Mouse (Mus musculus) T-cell, adult 2 months (primary cell): ENCODE measurements around the gene Adk.

Experiments used
- DNase-seq: peaks from one replicate; pipeline ENCODE4 v3.0.0; 2022; ENCODE audit warnings: low spot score

Adk gene

DNA sequence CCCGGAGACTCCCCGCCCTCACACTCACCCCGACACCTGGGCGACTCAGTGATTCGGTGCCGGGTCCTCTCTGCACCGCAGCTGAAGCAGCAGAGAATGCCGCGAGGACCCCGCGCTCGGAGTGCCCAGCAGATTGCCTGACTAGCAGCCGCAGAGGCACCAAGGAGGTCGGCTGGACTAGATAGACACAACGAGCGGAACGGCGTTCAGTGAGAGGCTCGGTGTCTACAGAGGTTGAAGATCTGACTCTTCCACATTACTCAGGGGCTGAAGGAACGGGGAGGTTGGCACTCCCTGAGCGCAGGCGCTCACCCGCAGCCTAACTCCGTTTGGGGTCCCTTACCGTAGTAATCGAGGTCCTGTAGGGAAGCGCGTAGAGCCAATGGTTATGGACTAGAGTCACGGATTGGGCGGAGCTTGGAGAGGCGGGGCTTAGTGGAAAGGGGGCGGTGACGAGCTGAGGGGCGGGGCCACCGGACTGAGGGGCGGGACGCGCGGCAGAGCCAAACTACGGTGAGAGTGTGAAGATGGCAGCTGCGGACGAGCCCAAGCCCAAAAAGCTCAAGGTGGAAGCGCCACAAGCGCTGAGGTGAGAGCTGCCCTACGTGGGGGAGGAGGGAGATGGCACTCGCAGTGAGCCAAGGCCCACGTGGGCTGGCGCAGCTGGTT is at the start of gene Adk, which contains the start of gene Ap3m1:
Gene Adk (plus strand): TSS at position 463 of the 669 bp plus-strand sequence.
Gene Ap3m1 (minus strand): TSS at position 397 of the 669 bp plus-strand sequence.
- peak; percentile 94 for DNase-seq

DNA sequence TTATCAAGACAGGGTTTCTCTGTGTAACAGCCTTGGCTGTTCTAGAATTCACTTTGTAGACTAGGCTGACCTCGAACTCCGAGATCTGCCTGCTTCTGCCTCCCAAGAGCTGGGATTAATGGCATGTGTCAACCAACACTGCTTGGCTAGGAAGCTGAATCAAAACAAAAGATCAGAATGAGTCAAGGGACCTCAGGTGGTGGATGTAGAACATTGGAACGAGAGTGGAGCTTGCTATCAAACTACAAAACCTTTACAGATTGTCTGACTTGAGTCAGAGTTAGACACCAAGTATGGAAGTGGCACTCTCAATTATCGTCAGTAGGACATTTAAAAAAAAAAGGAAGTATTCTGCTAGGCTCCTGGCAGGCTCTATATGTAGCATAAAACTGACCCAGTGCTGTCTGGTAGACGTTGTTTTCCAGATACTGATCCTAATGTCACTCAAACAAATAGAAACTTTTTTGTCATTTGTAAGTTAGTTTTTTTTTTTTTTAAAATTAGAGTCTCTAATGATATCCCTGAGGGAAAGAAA is 38.5 kb upstream of the Adk start:
- DNase-seq, result no peak

DNA sequence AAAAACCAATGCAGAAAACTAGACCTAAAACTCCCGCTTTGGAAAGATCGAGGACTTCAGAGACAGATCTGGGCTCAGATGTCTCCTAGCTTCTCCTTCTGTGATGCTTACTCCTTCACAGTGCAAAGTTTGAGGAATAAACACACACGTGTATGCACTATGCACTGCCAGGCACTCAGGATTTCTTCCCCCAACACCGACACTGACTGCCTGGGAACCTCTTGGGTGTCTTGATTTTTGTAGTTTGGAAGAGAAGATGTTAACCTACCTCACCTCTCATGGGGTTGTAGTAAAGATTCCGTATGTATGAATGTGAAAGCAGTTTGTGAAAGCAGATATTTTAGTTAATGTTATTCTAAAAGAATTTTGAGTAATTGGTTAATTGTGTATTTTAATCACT is 34.5 kb upstream of the Adk start:
- DNase-seq, result no peak

DNA sequence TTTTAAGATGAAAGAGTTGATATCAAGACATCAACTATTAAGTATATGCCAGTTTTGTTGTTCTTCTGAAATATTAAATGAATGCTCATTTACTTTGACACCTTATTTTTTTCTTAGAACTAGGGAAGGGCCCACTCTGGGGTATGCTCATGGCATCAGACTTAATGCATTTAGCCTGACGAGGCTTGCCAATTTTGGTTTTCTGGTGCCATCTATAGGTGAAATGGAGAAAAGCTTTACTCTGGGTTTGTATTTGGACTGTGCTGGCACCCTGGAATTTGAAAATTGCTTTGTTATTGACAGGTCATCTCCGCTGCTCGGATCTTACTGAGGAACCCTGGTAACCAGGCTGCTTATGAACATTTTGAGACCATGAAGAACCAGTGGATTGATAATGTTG is 33.4 kb upstream of the Adk start:
- peak; percentile 24 for DNase-seq

DNA sequence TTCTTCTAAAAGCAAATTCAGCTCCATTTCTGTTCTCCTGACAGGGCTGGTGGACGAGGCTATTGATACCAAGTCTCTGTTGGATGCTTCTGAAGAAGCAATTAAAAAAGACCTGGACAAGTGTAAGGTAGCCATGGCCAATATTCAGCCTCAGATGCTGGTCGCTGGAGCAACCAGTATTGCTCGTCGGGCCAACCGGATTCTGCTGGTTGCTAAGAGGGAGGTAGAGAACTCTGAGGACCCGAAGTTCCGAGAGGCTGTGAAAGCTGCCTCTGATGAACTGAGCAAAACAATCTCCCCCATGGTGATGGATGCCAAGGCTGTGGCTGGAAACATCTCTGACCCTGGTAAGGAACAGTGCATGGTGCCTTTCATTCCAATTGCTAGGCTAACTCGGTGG is 31.9 kb upstream of the Adk start:
- DNase-seq, result no peak

DNA sequence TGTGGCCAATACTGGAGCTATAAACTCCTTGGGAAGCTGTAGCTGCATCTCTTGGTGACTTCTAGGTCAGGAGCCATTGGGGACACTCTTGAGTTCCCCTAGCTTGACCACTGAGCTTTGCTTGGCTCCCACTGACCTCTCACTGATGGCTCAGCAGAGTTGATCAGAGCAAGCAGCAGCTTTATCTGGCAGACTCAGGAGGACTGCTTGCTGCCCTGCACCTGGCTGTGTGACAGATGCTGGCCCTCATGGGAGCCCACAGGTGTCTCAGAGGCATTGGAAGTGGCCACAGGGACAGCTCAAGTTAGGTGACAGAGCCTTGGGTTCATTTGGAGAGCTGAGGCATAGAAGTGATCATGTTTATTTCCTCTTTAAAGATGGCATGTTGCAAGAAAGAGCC is 24.8 kb upstream of the Adk start:
- DNase-seq, result no peak

DNA sequence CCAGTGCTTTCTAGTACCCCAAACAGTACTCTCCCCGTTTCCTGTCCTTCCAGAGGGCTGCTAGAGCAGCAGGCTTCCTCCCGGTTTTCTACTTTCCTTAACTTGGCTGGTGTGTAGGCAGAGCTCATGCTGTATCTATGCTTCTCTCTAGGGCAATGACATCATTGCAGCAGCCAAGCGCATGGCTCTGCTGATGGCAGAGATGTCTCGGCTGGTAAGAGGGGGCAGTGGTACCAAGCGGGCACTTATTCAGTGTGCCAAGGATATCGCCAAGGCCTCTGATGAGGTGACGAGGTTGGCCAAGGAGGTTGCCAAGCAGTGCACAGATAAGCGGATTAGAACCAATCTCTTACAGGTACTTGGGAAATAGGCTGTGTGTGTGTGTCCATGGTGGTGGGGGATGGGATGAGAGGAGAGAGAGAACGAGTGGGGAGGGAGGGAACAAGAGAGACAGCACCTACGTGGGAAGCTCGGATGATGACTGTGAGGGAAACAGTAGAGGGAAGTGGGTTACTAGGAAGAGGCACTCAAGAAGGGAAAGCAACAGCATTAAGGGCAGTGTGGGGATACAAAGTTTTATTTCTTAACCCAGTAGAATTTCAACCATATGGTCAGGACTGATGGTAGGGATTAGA is 23.2 kb upstream of the Adk start:
- DNase-seq, result no peak

DNA sequence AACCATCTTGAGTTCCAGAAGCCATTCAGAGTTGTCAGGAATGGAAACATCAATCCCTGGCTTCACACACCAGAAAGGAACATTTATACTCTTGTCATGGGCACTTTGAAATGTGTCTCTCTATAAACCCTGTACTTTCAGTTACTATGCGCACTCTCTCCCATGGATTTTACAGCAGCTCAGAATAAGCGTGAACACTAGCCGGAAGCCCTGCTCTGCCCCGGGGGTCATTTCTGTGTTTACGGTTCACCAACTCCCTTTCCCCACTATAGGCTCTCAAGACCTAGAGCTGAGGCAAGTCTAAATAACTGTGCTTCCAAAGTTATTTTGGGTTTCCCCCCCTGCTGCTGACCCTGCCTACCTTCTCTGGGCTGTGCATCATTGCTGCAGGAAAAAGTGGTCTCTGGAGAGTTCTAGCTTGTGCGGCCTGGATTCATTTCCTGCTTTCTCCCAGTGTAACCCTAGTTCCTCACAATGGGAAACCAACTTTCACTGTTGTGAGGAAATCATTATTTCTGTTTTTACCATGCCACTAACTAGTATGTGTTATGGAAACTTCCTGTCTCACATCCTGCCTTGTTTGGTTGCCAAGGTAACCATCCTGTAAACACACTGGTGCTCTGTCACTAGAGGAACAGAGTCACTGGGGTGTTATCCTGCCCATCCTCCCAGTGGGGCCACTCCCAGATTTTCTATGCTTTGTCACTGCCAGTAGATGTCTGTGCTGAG is 20.4 kb upstream of the Adk start:
- DNase-seq, result peak; percentile 84

DNA sequence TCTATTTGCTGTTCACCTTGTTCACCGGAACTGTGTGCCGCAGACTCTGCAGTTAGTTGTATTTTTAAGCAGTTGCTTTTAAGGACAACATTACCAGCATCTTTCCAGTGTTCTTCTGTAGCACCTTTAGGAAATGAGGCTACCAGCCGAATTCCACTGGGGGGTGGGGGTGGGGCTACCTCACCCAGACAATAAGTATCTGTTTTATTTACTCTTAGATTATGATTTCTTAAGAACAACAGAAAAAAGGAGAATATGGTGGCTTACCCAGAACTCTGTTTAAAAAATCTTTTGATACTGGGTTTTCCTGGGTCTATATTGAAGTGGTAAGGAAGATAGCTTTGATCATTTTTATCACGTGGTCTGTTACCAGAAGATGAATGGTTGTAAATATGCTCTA is 18.1 kb upstream of the Adk start:
- no peak for DNase-seq

DNA sequence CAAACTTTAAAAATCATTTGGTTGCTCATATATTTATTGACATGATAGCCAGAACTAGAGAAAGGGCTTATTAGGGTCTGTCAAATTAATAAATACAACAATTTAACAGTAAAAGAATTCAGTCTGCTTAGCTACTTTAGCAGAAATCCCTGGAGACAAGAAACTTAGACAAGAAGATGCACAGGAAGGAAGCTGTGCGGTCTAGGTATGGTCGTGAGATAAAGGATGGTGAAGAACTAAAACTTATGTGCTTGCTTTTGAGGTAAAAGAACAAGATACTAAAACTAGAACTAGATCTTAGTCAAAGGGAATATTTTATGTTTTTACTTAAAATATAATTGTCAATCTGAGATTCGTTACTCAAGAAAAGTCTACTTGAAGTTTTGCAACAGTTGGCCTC is 17.6 kb upstream of the Adk start:
- DNase-seq, result no peak

DNA sequence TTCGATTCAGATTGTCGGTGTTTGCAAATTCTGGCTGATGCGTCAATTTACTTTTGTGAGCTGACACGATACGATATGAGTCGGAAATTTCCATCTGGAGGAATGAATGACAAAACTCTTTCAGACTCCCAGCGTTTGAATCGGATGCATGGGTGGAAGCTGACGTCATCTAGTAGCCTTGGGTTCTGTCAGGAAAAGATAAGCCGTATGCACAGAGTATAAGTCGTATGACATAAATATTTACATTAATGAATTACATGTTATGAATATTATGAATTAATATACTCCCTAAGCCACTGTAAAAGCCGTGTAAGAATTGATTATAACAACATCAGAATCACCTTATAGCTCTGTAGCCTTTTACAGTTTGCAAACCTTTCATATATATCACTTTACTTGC is 13.3 kb upstream of the Adk start:
- no peak for DNase-seq

DNA sequence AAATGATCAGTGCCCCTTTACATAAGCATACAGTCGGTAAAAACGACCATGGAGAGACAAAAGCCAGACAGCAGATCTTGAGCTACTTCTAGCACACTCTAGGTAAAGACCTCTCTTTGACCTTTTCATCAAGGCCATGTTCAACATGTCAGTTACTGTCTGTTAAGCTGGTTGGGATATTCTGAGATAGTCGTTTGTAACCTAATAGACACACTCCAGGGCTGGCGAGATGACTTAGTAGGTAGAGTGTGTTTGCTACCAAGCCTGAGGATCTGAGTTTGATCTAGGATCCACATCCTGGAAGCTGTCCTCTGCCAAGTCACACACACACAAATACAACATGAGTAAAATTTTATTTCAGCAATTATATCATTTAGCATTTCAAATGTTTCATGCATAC is 12.8 kb upstream of the Adk start:
- no peak for DNase-seq

DNA sequence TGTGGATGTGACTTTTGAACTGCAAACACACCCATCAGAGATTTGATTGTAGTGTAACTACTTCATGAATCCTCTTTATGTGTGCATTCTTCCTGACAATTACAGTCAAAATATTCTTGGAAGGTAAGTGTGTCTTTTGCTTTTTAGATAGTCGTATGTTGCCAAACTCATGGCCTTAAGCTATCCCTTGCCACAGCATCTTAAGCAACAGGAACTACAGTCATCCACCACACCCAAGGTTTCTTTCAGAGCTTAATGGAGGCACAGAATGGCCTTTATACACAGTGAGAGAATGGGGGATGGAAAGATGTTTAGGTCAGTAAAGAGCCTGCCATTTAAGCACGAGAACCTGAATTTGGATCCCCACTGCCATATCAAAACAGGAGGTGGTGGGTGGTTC is 4.5 kb upstream of the Adk start:
- no peak for DNase-seq

DNA sequence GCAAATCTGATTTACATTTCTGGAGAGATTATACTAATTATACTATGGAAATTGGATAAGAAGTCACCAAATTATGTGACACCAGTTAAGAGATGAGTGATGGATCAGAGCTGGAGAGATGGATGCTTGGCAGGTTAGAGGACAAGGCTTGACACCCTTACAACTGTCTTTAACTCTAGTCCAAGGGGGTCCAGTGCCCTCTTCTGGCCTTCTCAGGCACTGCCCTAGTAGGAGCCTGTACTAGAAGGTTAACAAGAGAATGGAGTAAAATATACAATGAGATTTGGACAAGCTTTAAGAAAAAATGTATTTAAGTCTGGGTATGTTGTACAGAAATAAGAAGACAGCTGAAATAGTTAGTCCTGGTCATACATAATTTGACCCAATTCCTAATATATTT is 3.5 kb upstream of the Adk start:
- peak; percentile 73 for DNase-seq

DNA sequence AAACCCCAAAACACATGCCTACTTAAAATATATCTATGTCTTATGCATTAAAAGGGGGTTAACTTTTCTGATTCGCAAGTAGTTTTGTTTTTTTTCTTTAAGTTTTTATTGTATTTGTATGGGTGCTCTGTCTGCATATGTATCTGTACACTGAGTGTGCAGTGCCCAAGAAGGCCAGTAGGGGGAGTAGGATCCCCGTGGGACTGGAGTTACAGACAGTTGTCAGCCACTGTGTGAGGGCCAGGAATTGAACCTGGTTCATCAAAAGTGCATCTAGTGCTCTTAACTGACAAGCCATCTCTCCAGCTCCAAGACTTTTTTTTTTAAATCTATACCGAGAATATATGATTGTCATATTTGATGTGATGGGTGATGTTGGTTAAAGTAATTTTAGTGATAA is 1.6 kb upstream of the Adk start:
- peak; percentile 56 for DNase-seq

DNA sequence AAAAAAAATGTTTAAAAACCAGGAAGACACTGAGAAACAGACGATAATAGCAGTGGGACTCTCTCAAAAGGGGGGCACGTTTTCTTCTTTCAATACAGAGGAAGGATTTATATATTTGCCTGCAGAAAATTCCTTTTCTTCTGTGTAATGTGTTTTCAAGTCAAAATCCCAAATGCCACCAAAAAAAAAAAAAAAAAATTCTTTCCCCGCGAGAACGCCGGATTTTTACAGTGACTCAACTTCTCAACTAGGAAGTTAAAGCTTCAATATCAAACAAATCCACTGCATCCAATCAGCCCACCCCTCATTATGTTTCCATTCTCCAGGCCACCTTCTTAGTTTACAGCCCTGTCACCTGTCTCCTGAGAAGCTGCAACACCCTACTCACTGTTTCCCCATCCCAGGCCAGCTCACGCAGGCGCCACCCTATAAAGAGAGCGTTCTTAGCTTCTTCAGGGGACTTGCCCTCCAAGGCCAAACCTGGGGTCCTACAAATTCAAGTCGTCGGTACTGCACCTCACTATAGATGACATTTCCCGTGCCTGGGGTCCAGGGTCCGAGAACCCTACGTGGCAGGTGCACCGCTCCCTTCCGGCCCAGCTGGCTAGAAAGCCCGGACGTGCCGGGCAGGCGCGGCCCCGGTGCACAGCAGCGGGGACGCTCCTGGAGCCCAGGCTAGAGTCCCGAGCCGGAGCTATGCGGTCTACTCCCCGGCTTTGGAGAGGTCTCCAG is 828 bp upstream of the Adk start:
- DNase-seq, result no peak

DNA sequence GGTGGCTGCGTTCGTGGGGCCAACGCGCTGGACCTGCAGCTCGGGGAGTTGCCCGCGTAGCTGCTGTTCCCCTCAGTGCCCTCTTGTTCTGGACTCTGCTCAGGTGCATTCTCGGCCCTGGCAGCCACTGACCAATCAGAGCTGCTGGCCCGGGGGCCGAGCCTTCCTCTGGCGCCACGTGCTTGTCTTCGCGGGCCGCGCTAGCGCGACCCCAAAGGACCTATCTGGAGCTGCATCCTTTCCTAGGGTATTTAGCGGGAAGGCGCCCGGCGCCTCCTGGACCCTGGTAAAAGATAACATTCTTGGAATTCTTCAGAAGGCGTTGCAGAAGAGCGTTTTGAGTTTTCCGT is 382 bp downstream of the Adk start:
- DNase-seq, result no peak

DNA sequence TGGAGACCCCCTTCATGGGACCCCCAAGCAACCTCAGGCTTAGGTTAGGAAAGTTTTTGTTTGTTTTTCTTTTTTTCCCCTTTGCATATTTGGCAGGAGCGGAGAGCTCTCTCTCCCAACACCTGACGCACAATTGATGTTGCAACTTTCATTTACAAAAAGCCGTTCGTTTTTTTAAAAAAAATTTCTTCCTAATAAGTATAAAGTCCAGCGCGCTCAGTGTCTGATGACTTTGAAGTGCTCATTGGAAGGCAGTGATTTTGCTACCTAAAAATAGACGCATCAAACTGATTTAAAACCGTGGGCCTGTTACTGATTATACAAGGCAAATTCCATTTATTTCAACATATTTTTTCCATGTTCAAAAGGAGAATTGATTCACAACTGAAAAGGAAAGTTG is 777 bp downstream of the Adk start:
- DNase-seq, result no peak

DNA sequence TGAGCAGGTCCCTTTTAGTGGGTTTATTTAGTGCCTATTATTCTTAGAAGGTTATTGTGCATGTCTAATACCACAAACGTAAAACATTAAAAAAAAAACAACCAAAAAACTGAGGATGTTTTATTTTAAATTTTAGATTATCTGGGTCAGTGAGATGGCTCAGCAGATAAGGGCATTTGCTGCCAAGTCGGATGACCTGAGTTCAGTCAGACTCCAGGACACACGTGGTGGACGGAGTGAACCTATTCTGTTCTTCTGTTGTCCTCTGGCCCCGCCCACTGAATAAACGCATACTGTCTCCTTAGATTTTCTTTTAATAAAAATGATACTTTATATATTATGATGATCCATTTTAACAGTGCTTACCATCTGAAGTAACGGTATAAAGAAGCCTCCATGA is 1.2 kb downstream of the Adk start:
- DNase-seq, result no peak

DNA sequence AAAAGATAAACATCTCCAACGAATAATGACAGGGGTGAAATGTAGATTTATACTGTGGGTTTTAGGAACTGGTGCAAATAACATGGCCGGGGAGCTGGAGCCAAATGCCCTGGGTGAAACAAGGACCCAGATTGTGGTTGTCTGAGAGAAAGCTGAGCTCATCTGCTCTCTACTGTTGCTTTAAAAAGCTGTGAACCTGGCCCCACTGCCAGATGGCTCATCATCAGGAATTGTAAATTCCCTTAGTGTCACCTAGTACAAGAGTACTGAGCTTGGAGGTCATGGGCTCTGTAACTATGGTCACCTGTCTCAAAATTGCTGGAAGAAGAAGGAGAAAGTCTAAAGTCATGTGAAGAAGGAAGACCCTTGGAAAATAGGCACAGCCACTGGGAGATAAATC is 6.6 kb downstream of the Adk start:
- DNase-seq, result no peak

DNA sequence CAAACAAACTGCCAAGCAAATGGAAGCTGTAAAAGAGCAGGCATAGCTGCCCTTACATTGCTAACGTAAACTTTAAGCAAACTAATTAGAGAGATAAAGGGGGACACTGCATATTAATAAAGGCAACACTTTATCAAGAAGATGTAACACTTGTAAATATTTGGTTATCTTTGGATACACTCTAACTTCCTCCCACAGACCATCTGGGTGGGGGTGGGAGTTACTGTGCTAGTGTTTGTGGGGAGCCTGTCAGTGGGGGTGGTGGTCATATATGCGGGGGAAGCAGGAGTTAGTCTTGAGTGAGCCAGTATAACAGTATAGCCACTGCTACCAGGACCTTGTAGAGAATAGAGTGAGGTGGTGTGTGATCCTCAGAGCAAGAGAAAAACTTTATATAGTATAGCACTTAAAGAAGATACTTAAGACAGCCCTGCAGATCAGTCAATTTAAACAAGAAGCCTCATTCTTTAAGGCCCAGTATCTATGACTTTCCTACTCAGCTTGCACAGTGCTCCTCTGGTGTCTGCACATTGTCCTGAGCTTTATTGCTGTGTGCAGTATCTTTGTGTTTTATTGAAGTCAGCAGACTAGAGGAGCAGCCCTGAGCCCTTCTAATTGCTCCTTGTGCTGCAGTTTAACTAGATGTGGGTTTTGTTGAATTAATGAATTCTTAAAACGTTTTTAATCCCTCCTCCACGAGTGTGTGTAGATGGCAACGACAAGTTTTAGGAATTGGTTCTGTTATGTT is 10.6 kb downstream of the Adk start:
- DNase-seq, result no peak

DNA sequence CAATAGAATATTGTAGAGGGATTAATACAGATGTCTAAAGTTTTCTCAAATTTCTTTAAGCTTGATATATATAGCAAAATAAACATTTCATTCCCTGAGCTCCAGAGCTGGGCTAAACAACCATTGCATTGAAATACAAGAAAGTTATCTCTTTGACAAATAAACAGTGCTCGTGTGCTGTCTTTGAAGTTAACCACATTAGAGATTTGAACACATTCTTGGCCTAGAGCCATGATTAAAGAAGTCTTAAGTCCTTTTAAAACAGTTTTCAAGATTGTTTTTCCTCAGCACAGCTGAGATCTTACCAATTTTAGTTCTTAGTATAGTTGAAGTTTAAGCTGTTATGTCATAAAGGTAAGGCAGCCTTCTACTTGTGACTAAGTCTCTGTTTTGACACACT is 11.9 kb downstream of the Adk start:
- DNase-seq, result peak; percentile 6
